10 mouse cellular contexts compared by ENCODE assay signal in the genomic region with DNA sequence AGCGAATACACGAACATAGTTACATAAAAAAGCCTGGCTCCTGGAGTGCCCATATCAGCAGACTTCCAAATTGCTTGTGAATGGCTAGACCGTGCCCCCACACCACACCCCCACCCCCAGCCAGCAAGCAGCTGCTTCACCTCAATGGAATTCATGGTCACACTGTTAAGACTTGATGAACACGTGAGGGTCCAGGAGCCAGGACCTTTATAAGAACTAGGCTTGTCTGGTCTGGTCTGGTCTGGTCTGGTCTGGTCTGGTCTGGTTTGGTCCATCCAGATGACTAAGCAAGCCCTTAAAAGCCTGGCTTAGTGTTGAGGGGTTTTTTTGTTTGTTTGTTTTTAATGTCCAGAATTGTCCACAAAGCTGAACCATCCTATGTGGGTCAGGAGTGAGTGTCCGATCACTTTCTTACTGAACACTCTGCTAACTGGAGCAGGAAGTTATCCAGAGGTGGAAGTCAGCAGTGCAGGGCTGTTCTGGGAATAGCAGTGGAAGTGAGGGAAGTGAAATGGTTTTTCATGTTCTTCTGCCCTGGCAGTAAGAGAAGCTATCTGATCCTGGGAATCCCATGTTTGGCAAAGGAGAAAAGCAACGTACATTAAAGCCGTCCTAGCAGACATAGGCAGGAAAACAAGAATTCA. TPM values are rescaled to one million over a fixed set of nuclear protein-coding genes. Genes with fewer than 3 reads are reported as not detected.
A peak's percentile ranks its signal among the peaks of the same experiment; 100 is the strongest.
DNase-seq lines count a peak whose midpoint lies in the region; ATAC-seq and TF ChIP-seq lines count a peak whose summit lies in the region.
"Had no signal": no experiment of that assay in that cellular context is flagged by ENCODE, and none has a peak within 500 bp of the region (broad histone marks: within the 10 kb centered on the region; RNA-seq: fewer than 3 reads in every experiment).

No protein-coding gene starts in this region.

- no peak overlapping the region for H3K4me3 ChIP-seq in ES-Bruce4 (ENCODE audit: low read depth, low read length)
- H3K4me3 ChIP-seq in heart, embryonic 15.5 days: no peak overlapping the region
- H3K4me3 ChIP-seq in lung, embryonic 15.5 days: no peak overlapping the region

- H3K9me3 ChIP-seq in ES-Bruce4 (replicated peaks; ENCODE audit: control insufficient read depth, insufficient read depth, low read length, poor library complexity, severe bottlenecking): no peaks in the 10 kb centered on the region
- H3K9me3 ChIP-seq in heart, embryonic 15.5 days (replicated peaks): no peaks in the 10 kb centered on the region
- H3K9me3 ChIP-seq in lung, embryonic 15.5 days: no peaks in the 10 kb centered on the region

- TF ChIP-seq CTCF in ES-Bruce4 (IDR thresholded peaks at IDR 0.05; ENCODE audit: low read depth, low read length): no peak
- no peak for TF ChIP-seq CTCF in Patski (IDR thresholded peaks at IDR 0.05)

- WGBS in heart, embryonic 15.5 days: 36% methylated on average over 7 of the region's 7 CpGs
- 49% methylated on average over 7 of the region's 7 CpGs for WGBS in lung, embryonic 15.5 days

- peaks cover 4% of the 10 kb centered on the region for H3K4me1 ChIP-seq in ES-Bruce4 (ENCODE audit: control insufficient read depth, insufficient read depth, low read length)
- peaks cover 29% of the 10 kb centered on the region for H3K4me1 ChIP-seq in heart, embryonic 15.5 days (replicated peaks)
- peaks cover 19% of the 10 kb centered on the region for H3K4me1 ChIP-seq in lung, embryonic 15.5 days

- no peaks in the 10 kb centered on the region for H3K27me3 ChIP-seq in ES-Bruce4 (ENCODE audit: control insufficient read depth, insufficient read depth, low read length, poor library complexity, severe bottlenecking)
- no peaks in the 10 kb centered on the region for H3K27me3 ChIP-seq in Patski
- no peaks in the 10 kb centered on the region for H3K27me3 ChIP-seq in heart, embryonic 15.5 days
- no peaks in the 10 kb centered on the region for H3K27me3 ChIP-seq in lung, embryonic 15.5 days

- TF ChIP-seq EP300 in ES-Bruce4 (IDR thresholded peaks at IDR 0.05; ENCODE audit: insufficient read depth, low read depth, low read length): 0 out of 2 replicates have a peak, but pooled peaks have one; percentile 46

- no peaks in the 10 kb centered on the region for H3K36me3 ChIP-seq in ES-Bruce4 (ENCODE audit: control insufficient read depth, insufficient read depth, low read length, poor library complexity, severe bottlenecking)
- H3K36me3 ChIP-seq in heart, embryonic 15.5 days: no peaks in the 10 kb centered on the region
- no peaks in the 10 kb centered on the region for H3K36me3 ChIP-seq in lung, embryonic 15.5 days

- peak overlapping the region; percentile 1; the same call in 1 of the 2 replicates for H3K4me2 ChIP-seq in heart, embryonic 15.5 days
- no peak overlapping the region for H3K4me2 ChIP-seq in lung, embryonic 15.5 days

- DNase-seq in Patski (ENCODE audit: low read depth, low spot score): peak; percentile 50
- DNase-seq in cerebellum, postnatal 36 days: no peak
- no peak for DNase-seq in layer of hippocampus, adult 11-12 months (ENCODE audit: low spot score)
- no peak for DNase-seq in adrenal gland, postnatal 10 days
- DNase-seq in cerebellum, adult 9-10 months: no peak

- peak; percentile 47 for ATAC-seq in Patski
- ATAC-seq in heart, embryonic 15.5 days (replicated peaks; ENCODE audit: insufficient number of reproducible peaks, insufficient read depth, low FRiP score, low read depth): peak; percentile 61
- peak; percentile 52 for ATAC-seq in lung, embryonic 15.5 days (ENCODE audit: borderline replicate concordance, extremely low read depth, low FRiP score, low TSS enrichment)

- no peak overlapping the region for H3K9ac ChIP-seq in ES-Bruce4 (ENCODE audit: low read depth, poor library complexity, severe bottlenecking)
- no peak overlapping the region for H3K9ac ChIP-seq in heart, embryonic 15.5 days
- H3K9ac ChIP-seq in lung, embryonic 15.5 days: no peak overlapping the region

- no peak for TF ChIP-seq POLR2A in ES-Bruce4 (IDR thresholded peaks at IDR 0.05; ENCODE audit: insufficient read depth, low read length)

- in situ Hi-C loops in Patski (cut with MboI; ENCODE audit: low pct_unique_long_range_greater_than_20kb): no loop called here

- no peak overlapping the region for H3K27ac ChIP-seq in ES-Bruce4 (ENCODE audit: insufficient read depth, low read length)
- H3K27ac ChIP-seq in heart, embryonic 15.5 days: peak overlapping the region; percentile 75
- H3K27ac ChIP-seq in lung, embryonic 15.5 days: peak overlapping the region; percentile 4
- H3K27ac ChIP-seq: macrophage had no signal

- POLR2A ChIA-PET in Patski (lab: Charles Lee): no interaction called here

- CTCF ChIA-PET in Patski (lab: Charles Lee): interaction anchor here (1.2 to 3.0 kb wide), 3 partner anchors 13 to 23 kb away, joined by 3 to 8 read pairs (median 3); no protein-coding TSS in a partner anchor

RNA-seq across cellular contexts. Expression of a gene that starts 51.3 kb away (rescaled TPM):
- not detected in 2 replicates for polyA plus RNA-seq in ES-Bruce4 (2011; ENCODE audit: insufficient read depth, insufficient read length, low read depth, missing spikeins)
- polyA plus RNA-seq in Patski (2021): not detected
- polyA plus RNA-seq in heart, embryonic 15.5 days (2015; fragmentation: Nextera tagmentation; extraction: Ambion mirVana): not detected in 2 replicates
- not detected in 2 replicates for polyA plus RNA-seq in lung, embryonic 15.5 days (2015; fragmentation: Nextera tagmentation; extraction: Ambion mirVana)
- not detected for total RNA-seq in adrenal gland, postnatal 10 days (2021)
- total RNA-seq: common myeloid progenitor, adult 5-6 weeks had no signal
- polyA plus RNA-seq: macrophage had no signal
